Mouse (Mus musculus) megakaryocyte, embryonic 14.5 days (primary cell): ENCODE data around the gene Elk3.

Experiments
- FLI1 ChIP-seq: IDR thresholded peaks from 2 replicates; pipeline ENCODE4 v1.6.1; 2012; ENCODE audit warnings: low read length, inconsistent platforms, mixed read lengths
- GATA1 ChIP-seq: IDR thresholded peaks from 3 replicates; pipeline ENCODE4 v1.6.1; 2012; ENCODE audit warnings: mixed read lengths, low read length, inconsistent platforms, borderline replicate concordance

GRCm38 (mm10) chr10:93198958-93199357 is 112.0 kb downstream of the Elk3 start:
- TF ChIP-seq GATA1 (no peak), FLI1 (no peak)
